Mouse (Mus musculus) kidney, postnatal 0 days (tissue): ENCODE measurements at regions not wholly inside any gene's neighbourhood (a gene's known extent, or its start where the extent isn't known, plus 50 kb on each side); places are given as distances from the start of the nearest gene placed in this dataset.

Source experiments
- ATAC-seq: fragments of 200-750 bp; cut with Nextera tagmentation; replicated peaks from 2 replicates; pipeline ENCODE4 v1.8.0; 2017; ENCODE audit warnings: low read depth, moderate number of reproducible peaks, moderate TSS enrichment, moderate library complexity; ENCODE audit not compliant: low FRiP score
- DNase-seq: peaks from one replicate; pipeline ENCODE4 v3.0.0-alpha.2; 2016; ENCODE audit warnings: low spot score
- H3K27ac ChIP-seq: fragments of 300-500 bp; sonication (generic); 2 replicates; pipeline ENCODE4 v1.5.1; 2014; ENCODE audit warnings: mild to moderate bottlenecking
- H3K27me3 ChIP-seq: fragments of 300-500 bp; sonication (generic); 2 replicates; pipeline ENCODE4 v1.6.1; 2014; ENCODE audit warnings: low read length, mixed read lengths; ENCODE audit not compliant: insufficient read depth
- H3K36me3 ChIP-seq: fragments of 300-500 bp; sonication (generic); 2 replicates; pipeline ENCODE4 v1.6.1; 2014; ENCODE audit warnings: low read length, mixed read lengths; ENCODE audit not compliant: insufficient read depth
- H3K4me1 ChIP-seq: fragments of 300-500 bp; sonication (generic); replicated peaks from 2 replicates; pipeline ENCODE4 v1.6.1; 2014; ENCODE audit warnings: antibody characterized with exemption, low read length, mixed read lengths; ENCODE audit not compliant: insufficient read depth
- H3K4me2 ChIP-seq: fragments of 300-500 bp; sonication (generic); 2 replicates; pipeline ENCODE4 v1.6.1; 2014; ENCODE audit warnings: mild to moderate bottlenecking, low read length, moderate library complexity, mixed read lengths
- H3K4me3 ChIP-seq: fragments of 300-500 bp; sonication (generic); replicated peaks from 2 replicates; pipeline ENCODE4 v1.5.1; 2014; ENCODE audit warnings: low read depth, low read length
- H3K9ac ChIP-seq: fragments of 300-500 bp; sonication (generic); 2 replicates; pipeline ENCODE4 v1.6.1; 2014; ENCODE audit warnings: low read depth, low read length
- H3K9me3 ChIP-seq: fragments of 300-500 bp; sonication (generic); replicated peaks from 2 replicates; pipeline ENCODE4 v1.6.1; 2016; ENCODE audit warnings: low read length, inconsistent platforms, mixed read lengths
- CTCF ChIP-seq: IDR thresholded peaks from 2 replicates; pipeline ENCODE4 v1.5.1; 2016; ENCODE audit warnings: antibody characterized with exemption, low read depth, mild to moderate bottlenecking, moderate library complexity
- WGBS: fragments of 180-500 bp; shearing (Covaris S2); extraction: QIAGEN DNeasy Blood & Tissue Kit; methylation state at CpG from one replicate; pipeline ENCODE4 v1.1.7; 2014; 5-methylcytosine and 5-hydroxymethylcytosine counted together

DNA sequence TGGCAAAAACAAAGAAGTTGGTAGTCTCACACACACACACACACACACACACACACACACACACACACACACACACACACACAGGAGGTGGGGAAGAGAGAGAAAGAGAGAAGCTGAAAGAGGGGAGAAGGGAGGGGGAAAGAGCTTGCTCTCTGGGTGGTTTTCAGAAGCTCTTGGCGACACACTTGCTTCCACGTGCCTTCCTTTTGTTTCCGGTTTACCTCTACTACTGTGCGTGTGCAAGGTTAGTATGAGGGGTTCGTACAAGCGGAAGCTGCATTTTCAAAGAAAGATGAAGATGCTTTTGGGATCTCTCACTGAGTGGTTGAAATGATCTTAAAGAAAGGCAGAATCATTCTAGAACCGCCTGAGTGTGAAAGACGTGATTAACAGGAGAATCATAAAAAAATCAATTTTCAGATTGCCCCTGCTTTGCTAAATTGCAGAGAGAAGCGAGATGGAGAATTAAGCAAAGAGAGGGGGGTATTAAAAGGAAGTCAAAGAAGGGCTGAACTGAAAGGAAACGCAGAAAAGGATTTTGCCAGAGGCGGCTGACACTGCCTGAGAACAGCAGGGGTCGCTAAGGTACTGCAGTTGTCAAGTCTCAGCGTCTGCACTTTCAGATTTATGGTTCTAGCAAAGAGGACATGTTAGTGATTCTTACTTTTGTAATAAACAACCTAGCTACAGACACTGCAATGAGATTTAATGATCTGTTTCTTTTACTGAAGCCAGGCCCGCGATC is 1106.2 kb downstream of the Mat2b start:
- Histone ChIP-seq H3K9me3 (no peaks in the 10 kb centered on the region), H3K27me3 (no peaks in the 10 kb centered on the region), H3K4me3 (0 out of 2 replicates have a peak overlapping the region, but pooled peaks have one; percentile 3), H3K36me3 (no peaks in the 10 kb centered on the region), H3K4me1 (no peaks in the 10 kb centered on the region), H3K9ac (no peak overlapping the region), H3K4me2 (peak overlapping the region; percentile 41; the same call in 1 of the 2 replicates), H3K27ac (no peak overlapping the region)
- 13% methylated on average over 15 of the region's 15 CpGs for WGBS
- peak; percentile 89 for TF ChIP-seq CTCF
- DNase-seq = peak; percentile 93
- 0 out of 2 replicates have a peak, but pooled peaks have one; percentile 29 for ATAC-seq

DNA sequence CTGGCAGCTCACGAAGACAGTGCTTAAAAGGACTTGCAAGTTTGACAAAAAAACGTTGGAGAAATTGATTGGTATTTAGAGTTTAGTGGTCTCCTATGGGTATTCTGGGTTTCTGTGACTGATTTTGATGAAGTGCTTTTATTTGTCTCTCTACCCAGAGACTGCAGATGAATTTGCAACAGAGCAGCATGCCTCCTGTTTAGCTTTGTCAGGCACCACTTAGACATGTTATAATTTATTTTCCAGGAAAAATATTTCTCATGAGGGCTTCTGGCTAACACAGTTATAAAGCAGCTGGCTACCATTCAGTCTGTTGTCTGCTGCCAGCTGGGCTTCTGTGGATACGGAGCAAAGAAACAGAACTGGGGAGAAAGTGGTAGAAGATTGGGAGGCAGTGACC is 1136.7 kb downstream of the Mat2b start:
- ATAC-seq = no peak
- DNase-seq = no peak
- WGBS = 46% methylated on average over 3 of the region's 3 CpGs
- Histone ChIP-seq H3K4me3 (no peak overlapping the region), H3K27me3 (no peaks in the 10 kb centered on the region), H3K9me3 (no peaks in the 10 kb centered on the region), H3K4me1 (no peaks in the 10 kb centered on the region), H3K9ac (no peak overlapping the region), H3K36me3 (no peaks in the 10 kb centered on the region), H3K4me2 (no peak overlapping the region), H3K27ac (no peak overlapping the region)
- TF ChIP-seq CTCF = no peak

DNA sequence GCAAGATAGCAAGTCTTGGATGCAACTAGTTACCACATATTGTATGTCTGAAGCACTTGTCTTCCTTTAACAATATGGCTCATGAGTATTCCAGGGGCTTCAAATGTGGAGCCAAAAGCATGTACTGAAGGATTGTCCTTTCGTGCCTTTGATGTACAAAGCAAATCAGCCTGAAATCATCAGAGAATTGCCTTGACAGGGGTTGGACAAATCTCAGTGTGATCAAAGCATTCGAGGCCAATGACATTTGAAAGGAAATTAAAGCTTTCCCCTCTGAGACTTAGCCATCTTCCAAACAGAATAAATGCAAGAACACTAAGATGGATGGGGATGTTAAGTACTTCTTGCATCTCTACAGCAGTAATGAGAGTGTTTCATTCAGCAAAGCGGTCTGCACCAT is 1144.9 kb downstream of the Mat2b start:
- Histone ChIP-seq H3K36me3 (no peaks in the 10 kb centered on the region), H3K4me2 (no peak overlapping the region), H3K9ac (no peak overlapping the region), H3K4me1 (no peaks in the 10 kb centered on the region), H3K27ac (no peak overlapping the region), H3K27me3 (no peaks in the 10 kb centered on the region), H3K4me3 (no peak overlapping the region), H3K9me3 (no peaks in the 10 kb centered on the region)
- WGBS = 70% methylated on average over 3 of the region's 3 CpGs
- TF ChIP-seq CTCF = no peak
- DNase-seq (no peak), ATAC-seq (no peak)

DNA sequence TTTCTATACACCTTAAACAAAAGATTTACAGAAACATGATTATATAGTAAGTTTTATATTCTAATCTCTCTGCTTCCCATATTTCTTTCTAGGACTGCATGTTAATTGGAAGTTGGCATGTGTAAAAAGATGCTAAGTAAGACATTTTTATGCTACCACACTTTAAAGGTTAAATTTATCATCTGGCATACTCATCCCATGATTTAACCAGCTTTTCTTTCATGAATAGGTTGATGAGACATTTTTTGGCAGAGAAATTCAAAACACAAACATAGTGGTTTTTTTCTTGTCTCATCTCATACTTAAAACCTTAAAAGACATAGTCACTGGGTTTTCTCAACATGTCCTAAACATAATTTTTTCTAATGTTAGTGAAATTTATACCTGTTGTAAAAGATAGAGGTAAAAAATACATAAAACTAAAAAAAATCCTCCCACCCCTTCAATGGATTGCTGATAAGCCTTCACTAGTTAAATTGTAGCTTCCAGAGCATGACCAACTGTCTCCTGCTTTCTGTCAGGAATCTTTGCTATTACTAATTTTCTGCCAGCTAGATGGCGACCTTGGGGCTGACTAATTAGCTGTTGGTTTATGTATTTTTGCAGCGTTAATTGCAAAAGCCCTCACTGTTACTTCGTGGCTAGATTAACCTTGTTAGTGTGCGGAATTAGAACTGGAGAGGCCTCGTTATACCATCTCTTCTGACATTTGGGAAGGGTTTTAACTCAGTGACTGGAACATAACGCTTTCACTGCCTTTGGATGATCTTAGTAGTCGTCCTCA is 1169.9 kb downstream of the Mat2b start:
- no peaks in the 10 kb centered on the region for H3K4me1 ChIP-seq
- H3K27ac ChIP-seq = no peak overlapping the region
- H3K4me2 ChIP-seq = no peak overlapping the region
- H3K9ac ChIP-seq = no peak overlapping the region
- no peaks in the 10 kb centered on the region for H3K27me3 ChIP-seq
- H3K36me3 ChIP-seq = no peaks in the 10 kb centered on the region
- TF ChIP-seq CTCF = no peak
- ATAC-seq (no peak), DNase-seq (no peak)
- H3K9me3 ChIP-seq = no peaks in the 10 kb centered on the region
- 52% methylated on average over 7 of the region's 7 CpGs for WGBS
- no peak overlapping the region for H3K4me3 ChIP-seq

DNA sequence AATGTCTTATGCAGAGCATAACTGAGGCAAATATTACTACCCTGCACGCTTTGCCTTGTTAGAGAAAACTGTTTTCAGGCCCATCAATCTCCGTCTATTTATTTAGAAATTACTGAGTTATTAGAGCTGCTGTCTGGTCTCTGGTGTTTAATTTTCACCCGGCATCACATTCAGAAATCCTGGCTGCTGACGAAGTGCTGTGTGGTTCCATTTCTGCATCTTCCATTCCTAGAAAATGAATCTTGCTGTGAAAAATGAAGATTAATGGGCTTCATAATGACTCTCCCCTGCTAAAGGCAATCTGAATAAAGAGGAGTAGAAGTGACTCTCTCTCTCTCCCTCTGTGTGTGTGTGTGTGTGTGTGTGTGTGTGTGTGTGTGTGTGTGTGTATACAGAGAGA is 1199.8 kb downstream of the Mat2b start:
- no peaks in the 10 kb centered on the region for H3K27me3 ChIP-seq
- 73% methylated on average over 4 of the region's 4 CpGs for WGBS

DNA sequence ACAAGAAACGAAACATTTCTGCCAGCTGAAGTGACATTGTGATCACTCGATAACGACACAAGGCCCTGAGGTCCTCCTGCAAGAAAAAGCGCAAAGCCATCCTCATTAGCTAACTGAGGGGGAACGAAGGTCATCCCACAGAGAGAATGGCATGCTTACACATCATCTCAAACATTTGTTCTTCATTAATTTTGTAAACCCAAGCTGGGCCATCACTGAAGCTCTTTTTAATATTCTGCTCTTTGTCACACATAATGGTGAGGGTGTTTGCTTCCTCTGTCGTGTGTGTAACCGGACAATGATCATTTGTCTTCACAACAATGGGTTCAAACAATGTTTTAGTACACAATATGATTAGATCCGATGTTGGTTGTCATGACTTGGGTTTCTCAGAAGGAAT is 1217.9 kb downstream of the Mat2b start:
- Histone ChIP-seq H3K4me2 (no peak overlapping the region), H3K27me3 (no peaks in the 10 kb centered on the region), H3K36me3 (no peaks in the 10 kb centered on the region), H3K9ac (no peak overlapping the region), H3K4me1 (no peaks in the 10 kb centered on the region), H3K27ac (no peak overlapping the region), H3K4me3 (no peak overlapping the region), H3K9me3 (no peaks in the 10 kb centered on the region)
- ATAC-seq = no peak
- 77% methylated on average over 8 of the region's 8 CpGs for WGBS
- no peak for DNase-seq
- no peak for TF ChIP-seq CTCF

More for the DNA sequence above, 1199.8 kb downstream of the Mat2b start:
- no peak for TF ChIP-seq CTCF
- Histone ChIP-seq H3K4me2 (no peak overlapping the region), H3K4me3 (no peak overlapping the region), H3K36me3 (no peaks in the 10 kb centered on the region), H3K4me1 (no peaks in the 10 kb centered on the region), H3K9ac (no peak overlapping the region), H3K27ac (no peak overlapping the region), H3K9me3 (no peaks in the 10 kb centered on the region)
- no peak for DNase-seq
- ATAC-seq = no peak
